Mouse (Mus musculus) granulocyte monocyte progenitor cell, adult 5-6 weeks (primary cell): ENCODE data around the gene C530025M09Rik. TPM values are rescaled to one million over a fixed set of nuclear protein-coding genes. Genes with fewer than 3 reads are reported as not detected.

Experiments used
- ATAC-seq: replicated peaks from 2 replicates; pipeline ENCODE4 v1.8.0; 2016; ENCODE audit warnings: mild to moderate bottlenecking, moderate TSS enrichment, inconsistent platforms; ENCODE audit not compliant: poor library complexity, severe bottlenecking
- total RNA-seq, 2 experiments: library from RNA; stranded (forward) in 1 of 2; stranded (reverse) in 1 of 2; fragments of 200-712, 200-1000 nt in 1 of 2; fragments of >200 nt in 1 of 2; fragmentation: Nextera tagmentation in 1 of 2; gene quantifications; 2 replicates each; pipeline ENCODE4 v1.2.3; 2014 to 2017

C530025M09Rik gene
- total RNA-seq, 2 experiments from 2014 or later: not detected

GRCm38 (mm10) chr2:149805256-149805655 is 25.8 kb downstream of the C530025M09Rik start:
- no peak for ATAC-seq

- ATAC-seq: no peak
These were observed 26.3 kb downstream of the C530025M09Rik start for GRCm38 (mm10) chr2:149804599-149805140.

- no peak for ATAC-seq
These were observed 32.4 kb downstream of the C530025M09Rik start for GRCm38 (mm10) chr2:149798613-149799012.

Other genes starting within 250 kb of the C530025M09Rik start
- not detected in 2 replicates for gene Syndig1, start 2.0 kb downstream of the C530025M09Rik start, total RNA-seq (2014; fragmentation: Nextera tagmentation)
- not detected in 2 replicates for gene Syndig1, start 2.0 kb downstream of the C530025M09Rik start, total RNA-seq (2017)